Mouse (Mus musculus) neural tube, postnatal 0 days (tissue): ENCODE results near the gene Klhl18. TPM values are rescaled to one million over a fixed set of nuclear protein-coding genes. Genes with fewer than 3 reads are reported as not detected.

Experiments
- polyA plus RNA-seq: library from polyadenylated mRNA; unstranded; fragments of >200 nt; fragmentation: Nextera tagmentation; extraction: Ambion mirVana; gene quantifications from 2 replicates; pipeline ENCODE4 v1.2.1, GENCODE M21; 2015

Klhl18 gene
- 16.3 and 19.2 TPM in 2 replicates for polyA plus RNA-seq

DNA sequence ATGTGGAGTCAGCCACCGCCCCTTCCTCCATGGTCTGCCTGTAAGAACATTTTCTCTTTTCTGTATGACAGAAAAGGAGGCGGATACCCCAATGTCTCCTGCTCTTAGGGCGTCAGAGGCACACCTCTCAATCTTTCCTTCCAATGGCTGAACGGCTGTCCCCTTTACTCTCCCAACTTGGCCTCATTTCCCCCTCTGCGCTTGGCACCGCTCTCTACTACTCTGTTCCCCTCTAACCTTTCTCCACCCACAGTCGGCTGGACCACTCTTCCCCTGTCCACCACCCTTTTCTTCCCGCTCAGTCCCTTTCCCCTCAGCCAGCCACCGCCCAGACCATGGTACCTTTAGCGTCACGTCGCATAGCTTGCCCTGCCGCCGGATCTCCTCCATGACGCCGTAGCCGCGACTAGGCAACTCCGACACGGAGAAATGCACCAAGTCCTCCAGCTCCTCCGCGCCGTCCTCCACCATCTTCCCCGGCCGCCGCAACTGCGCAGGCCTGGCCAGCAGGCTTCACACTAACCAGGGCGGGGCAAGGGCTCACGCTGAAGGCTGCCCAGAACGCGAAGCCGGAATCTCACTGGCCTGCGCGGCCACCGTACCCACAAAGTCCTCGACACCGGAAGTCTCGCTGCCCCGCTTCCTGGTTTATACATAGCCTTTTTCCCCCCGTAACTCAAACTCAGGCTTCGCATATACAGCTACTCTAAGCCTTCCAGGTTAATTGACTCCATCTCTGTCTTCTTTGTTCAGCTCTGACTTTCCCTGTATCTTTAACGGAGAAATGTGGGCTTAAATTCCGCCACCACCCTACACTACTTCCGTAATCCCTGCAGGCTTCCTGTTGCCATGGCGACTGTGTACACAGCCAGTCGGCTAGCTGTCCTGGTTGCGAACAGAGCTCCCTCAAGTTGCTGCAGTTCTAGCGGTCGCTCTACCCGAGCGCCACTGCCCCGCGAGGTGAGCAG is at the start of gene Klhl18, which contains the start of gene Kif9:
Klhl18 (minus strand) TSS at position 571 of the 968 bp plus-strand sequence.
Kif9 (plus strand) TSS at position 835 of the 968 bp plus-strand sequence.

GRCm38 (mm10) chr9:110419511-110420112 is 56.9 kb downstream of the Klhl18 start, which contains the start of gene Ngp:
Gene Ngp (plus strand): TSS chr9:110419747.

GRCm38 (mm10) chr9:110408099-110408773 is 68.3 kb downstream of the Klhl18 start, which contains the start of gene Ptpn23:
Gene Ptpn23 (minus strand): TSS chr9:110408213.

Other genes starting within 250 kb of the Klhl18 start
- gene Cspg5, start 232.9 kb downstream of the Klhl18 start, polyA plus RNA-seq, result 295 and 306 TPM in 2 replicates
- gene Elp6, start 171.5 kb downstream of the Klhl18 start, polyA plus RNA-seq, result 22.5 and 29.3 TPM in 2 replicates
- 48.0 and 54.5 TPM in 2 replicates for gene Scap, start 143.4 kb downstream of the Klhl18 start, polyA plus RNA-seq
- 14.0 and 18.4 TPM in 2 replicates for gene Ptpn23, start 68.5 kb downstream of the Klhl18 start, polyA plus RNA-seq
- gene Ngp, start 56.9 kb downstream of the Klhl18 start, polyA plus RNA-seq, result 0.56 and 2.1 TPM in 2 replicates
- gene Kif9, start 264 bp upstream of the Klhl18 start, polyA plus RNA-seq, result 3.1 and 3.5 TPM in 2 replicates
- 25.1 and 28.1 TPM in 2 replicates for gene Setd2, start 55.9 kb upstream of the Klhl18 start, polyA plus RNA-seq
- gene Nradd, start 147.8 kb upstream of the Klhl18 start, polyA plus RNA-seq, result 20.0 and 21.8 TPM in 2 replicates
- gene Nbeal2, start 177.5 kb upstream of the Klhl18 start, polyA plus RNA-seq, result 3.2 and 4.8 TPM in 2 replicates
- gene Ccdc12, start 179.8 kb upstream of the Klhl18 start, polyA plus RNA-seq, result 101 and 106 TPM in 2 replicates